In genomic region chr17:30458301-30458700, GRCm38 (mm10) we compare ENCODE assay signal across 10 mouse cellular contexts.
DNase-seq lines count a peak whose midpoint lies in the region; TF ChIP-seq lines count a peak whose summit lies in the region.
"Had no signal": no experiment of that assay in that cellular context is flagged by ENCODE, and none has a peak within 500 bp of the region (broad histone marks: within the 10 kb centered on the region; RNA-seq: fewer than 3 reads in every experiment).

No protein-coding gene starts in this region.

- H3K27ac ChIP-seq in gastrocnemius, adult 2 months = 0 out of 2 replicates have a peak overlapping the region, but pooled peaks have one; percentile 6
- H3K27ac ChIP-seq in left cerebral cortex, adult 2 months = peak overlapping the region; percentile 65
- H3K27ac ChIP-seq: embryonic facial prominence, embryonic 13.5 days had no signal

- TF ChIP-seq CTCF in gastrocnemius, adult 2 months (IDR thresholded peaks at IDR 0.05) = no peak
- TF ChIP-seq CTCF in left cerebral cortex, adult 2 months (IDR thresholded peaks at IDR 0.05) = no peak

- no peak overlapping the region for H3K4me3 ChIP-seq in gastrocnemius, adult 2 months
- no peak overlapping the region for H3K4me3 ChIP-seq in left cerebral cortex, adult 2 months
- H3K4me3 ChIP-seq: embryonic facial prominence, embryonic 13.5 days had no signal

- intact Hi-C loops in gastrocnemius, adult 2 months (cut with DNase I) = loop anchor here (5.0 to 10.0 kb wide), 4 partner anchors 194 to 346 kb away; no protein-coding TSS in a partner anchor
- intact Hi-C loops in left cerebral cortex, adult 2 months (cut with DNase I) = loop anchor here (5.0 to 10.0 kb wide), 5 partner anchors 39 to 454 kb away; partner anchors contain the start of gene Zfand3
- intact Hi-C loops in left cerebral cortex, postnatal 36 days (cut with DNase I) = loop anchor here (5.0 to 10.0 kb wide), 4 partner anchors 344 to 571 kb away; no protein-coding TSS in a partner anchor

- peak; percentile 45 for DNase-seq in gastrocnemius, adult 2 months
- DNase-seq in gastrocnemius, adult 18-20 months (ENCODE audit: low spot score) = no peak
- no peak for DNase-seq in left cerebral cortex, adult 2 months (ENCODE audit: extremely low spot score in 1 of 2, low spot score in 2 of 2)
- DNase-seq in left cerebral cortex, postnatal 36 days (ENCODE audit: low spot score in 2 of 2) = no peak
- DNase-seq in fat pad, adult 2 months (ENCODE audit: extremely low read depth, low read depth, low spot score) = peak; percentile 71
- peak; percentile 65 for DNase-seq in lung, postnatal 14 days
- no peak for DNase-seq in cerebellum, postnatal 14 days
- no peak for DNase-seq in embryo, embryonic 11 days
- DNase-seq: layer of hippocampus, postnatal 36 days had no signal

Comparison
In these comparisons a context has a peak if more than half of its experiments do, and no peak if none do; other contexts are left out.
1. DNase-seq: peak in gastrocnemius, adult 2 months (single experiment), fat pad, adult 2 months (single experiment) and lung, postnatal 14 days (single experiment); none in gastrocnemius, adult 18-20 months (single experiment), left cerebral cortex, adult 2 months (0 of 2), left cerebral cortex, postnatal 36 days (0 of 2), cerebellum, postnatal 14 days (0 of 2) and embryo, embryonic 11 days (single experiment).